Mouse (Mus musculus) myocyte (in vitro differentiated cells): ENCODE measurements at regions not wholly inside any gene's neighbourhood (a gene's known extent, or its start where the extent isn't known, plus 50 kb on each side); places are given as distances from the start of the nearest gene placed in this dataset.

Experiments used
- H3K27me3 ChIP-seq: one replicate; pipeline ENCODE4 v1.6.1; 2011; ENCODE audit not compliant: control insufficient read depth, insufficient read depth, insufficient read length
- H3K36me3 ChIP-seq: one replicate; pipeline ENCODE4 v1.6.1; 2011; ENCODE audit not compliant: control insufficient read depth, insufficient read depth
- H3K4me2 ChIP-seq: one replicate; pipeline ENCODE4 v1.6.1; 2011; ENCODE audit warnings: low read depth, control low read depth
- H3K4me3 ChIP-seq: one replicate; pipeline ENCODE4 v1.5.1; 2011; ENCODE audit warnings: mild to moderate bottlenecking, control low read depth, moderate library complexity
- H3K79me2 ChIP-seq: one replicate; pipeline ENCODE4 v1.6.1; 2011; ENCODE audit not compliant: control insufficient read depth, insufficient read depth
- H3ac ChIP-seq: one replicate; pipeline ENCODE4 v1.6.1; 2011; ENCODE audit not compliant: control insufficient read depth, insufficient read length
- CEBPB ChIP-seq: IDR thresholded peaks from 2 replicates; pipeline ENCODE4 v1.6.1; 2011; ENCODE audit warnings: mild to moderate bottlenecking, moderate library complexity; ENCODE audit not compliant: poor library complexity, insufficient read depth, severe bottlenecking
- E2F4 ChIP-seq: IDR thresholded peaks from one replicate; pipeline ENCODE4 v1.6.1; 2011; ENCODE audit warnings: mild to moderate bottlenecking, control low read depth, moderate library complexity; ENCODE audit not compliant: insufficient read depth
- MAX ChIP-seq: IDR thresholded peaks from one replicate; pipeline ENCODE4 v1.6.1; 2011; ENCODE audit warnings: low read depth, mild to moderate bottlenecking, control low read depth
- MYOD1 ChIP-seq, 3 experiments: IDR thresholded peaks; one replicate each; pipeline ENCODE4 v1.6.1; 2011; ENCODE audit warnings: control low read depth in 2 of 3, low read depth in 2 of 3, mild to moderate bottlenecking in 2 of 3, moderate library complexity in 1 of 3; ENCODE audit not compliant: insufficient read length in 2 of 3, control insufficient read depth in 1 of 3
- MYOG ChIP-seq, 3 experiments: IDR thresholded peaks; one replicate each; pipeline ENCODE4 v1.6.1; 2011; ENCODE audit warnings: control low read depth in 2 of 3, low read depth in 2 of 3, mild to moderate bottlenecking in 2 of 3; ENCODE audit not compliant: insufficient read length in 2 of 3, control insufficient read depth in 1 of 3, insufficient read depth in 1 of 3
- POLR2A ChIP-seq: IDR thresholded peaks from one replicate; pipeline ENCODE4 v1.6.1; 2011; ENCODE audit warnings: low read depth, mild to moderate bottlenecking, control low read depth, moderate library complexity; ENCODE audit not compliant: insufficient read length
- POLR2AphosphoS2 ChIP-seq: IDR thresholded peaks from one replicate; pipeline ENCODE4 v1.6.1; 2011; ENCODE audit warnings: low read depth, control low read depth; ENCODE audit not compliant: insufficient read length
- REST ChIP-seq: IDR thresholded peaks from one replicate; pipeline ENCODE4 v1.6.1; 2011; ENCODE audit warnings: mild to moderate bottlenecking, control low read depth, moderate library complexity; ENCODE audit not compliant: insufficient read depth, insufficient read length
- SRF ChIP-seq: IDR thresholded peaks from one replicate; pipeline ENCODE4 v1.6.1; 2011; ENCODE audit warnings: low read depth; ENCODE audit not compliant: control insufficient read depth, insufficient read length
- TCF12 ChIP-seq: IDR thresholded peaks from one replicate; pipeline ENCODE4 v1.6.1; 2011; ENCODE audit warnings: mild to moderate bottlenecking, control low read depth; ENCODE audit not compliant: poor library complexity, insufficient read depth, severe bottlenecking
- TCF3 ChIP-seq: IDR thresholded peaks from one replicate; pipeline ENCODE4 v1.6.1; 2011; ENCODE audit warnings: low read depth, control low read depth; ENCODE audit not compliant: insufficient read length
- USF1 ChIP-seq: IDR thresholded peaks from one replicate; pipeline ENCODE4 v1.6.1; 2011; ENCODE audit warnings: low read depth, mild to moderate bottlenecking, control low read depth, moderate library complexity

DNA sequence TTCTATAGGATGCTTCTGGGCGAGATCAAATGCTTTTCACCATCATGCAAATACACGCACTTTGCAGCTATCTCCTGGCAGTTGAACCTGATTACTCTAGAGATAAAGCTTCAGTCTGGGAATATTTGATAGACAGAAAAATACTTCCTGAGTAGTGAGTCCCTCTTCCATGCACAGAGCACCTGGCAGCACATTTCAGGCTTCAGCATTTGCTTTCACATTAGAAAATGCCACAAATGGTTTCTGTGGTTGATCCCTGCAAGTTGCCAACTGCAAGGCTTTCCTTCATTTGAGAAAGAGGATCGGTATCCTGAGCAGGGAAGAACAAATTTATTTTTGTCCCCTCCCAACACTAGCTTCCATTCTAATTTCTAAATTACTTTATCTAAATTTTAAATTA lies 155.5 kb upstream of the Negr1 start:
- TF ChIP-seq TCF12 (no peak), SRF (no peak), USF1 (no peak), MYOG (IDR thresholded peaks at IDR 0.05; ENCODE audit: control insufficient read depth in 1 of 3, insufficient read depth in 1 of 3, insufficient read length in 2 of 3, low read depth in 2 of 3) (no peak), MYOD1 (IDR thresholded peaks at IDR 0.05; ENCODE audit: control insufficient read depth in 1 of 3, insufficient read length in 2 of 3, low read depth in 2 of 3) (peak in 2 of 3 experiments; percentile 66 to 70)
- Histone ChIP-seq H3ac (no peak overlapping the region), H3K27me3 (no peaks in the 10 kb centered on the region), H3K79me2 (no peaks in the 10 kb centered on the region), H3K4me3 (no peak overlapping the region), H3K4me2 (peak overlapping the region; percentile 30), H3K36me3 (no peaks in the 10 kb centered on the region)

DNA sequence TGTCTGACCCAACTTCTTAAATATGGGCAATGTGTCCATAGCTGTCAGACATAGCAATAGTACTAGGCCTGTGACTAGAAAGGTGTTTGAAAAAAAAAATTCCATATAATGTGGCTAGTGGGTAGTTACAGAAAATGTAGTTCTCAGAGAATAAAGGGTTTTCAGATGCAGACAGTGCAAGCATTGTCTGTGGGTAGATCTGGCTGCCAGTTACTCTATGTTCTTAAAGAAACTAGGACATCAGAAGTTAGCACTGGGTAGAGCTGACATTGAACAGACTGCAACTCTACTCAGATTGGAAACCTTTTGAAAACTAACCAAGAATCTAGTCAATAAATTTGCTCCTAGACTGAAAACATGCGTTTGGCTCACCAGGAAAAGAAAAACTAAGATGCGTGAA lies 154.5 kb upstream of the Negr1 start:
- TF ChIP-seq REST (no peak), MAX (no peak), SRF (no peak), E2F4 (no peak)
- H3K36me3 ChIP-seq = no peaks in the 10 kb centered on the region
- H3K79me2 ChIP-seq = no peaks in the 10 kb centered on the region
- H3K4me3 ChIP-seq = no peak overlapping the region
- no peak overlapping the region for H3ac ChIP-seq
- no peaks in the 10 kb centered on the region for H3K27me3 ChIP-seq
- H3K4me2 ChIP-seq = no peak overlapping the region

DNA sequence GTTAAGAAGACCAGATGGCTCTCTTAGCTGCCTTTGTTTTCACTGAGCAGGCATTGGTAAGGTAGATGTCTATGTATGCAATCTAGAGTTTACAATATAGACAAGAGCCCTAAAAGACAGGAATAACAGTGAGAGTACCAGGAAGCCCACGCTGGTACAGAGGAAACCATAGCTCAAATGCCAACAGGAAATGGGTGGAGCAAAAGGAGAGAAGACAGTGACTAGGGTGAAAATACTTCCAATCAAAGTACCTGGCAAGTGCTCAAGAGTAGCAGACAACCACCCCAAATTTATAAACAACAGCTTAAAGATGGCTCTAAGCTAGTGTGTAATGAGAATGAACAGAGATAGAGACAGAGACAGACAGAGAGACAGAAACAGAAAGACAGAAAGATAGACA lies 151.5 kb upstream of the Negr1 start:
- H3ac ChIP-seq = no peak overlapping the region
- TF ChIP-seq POLR2A (no peak), SRF (no peak)

DNA sequence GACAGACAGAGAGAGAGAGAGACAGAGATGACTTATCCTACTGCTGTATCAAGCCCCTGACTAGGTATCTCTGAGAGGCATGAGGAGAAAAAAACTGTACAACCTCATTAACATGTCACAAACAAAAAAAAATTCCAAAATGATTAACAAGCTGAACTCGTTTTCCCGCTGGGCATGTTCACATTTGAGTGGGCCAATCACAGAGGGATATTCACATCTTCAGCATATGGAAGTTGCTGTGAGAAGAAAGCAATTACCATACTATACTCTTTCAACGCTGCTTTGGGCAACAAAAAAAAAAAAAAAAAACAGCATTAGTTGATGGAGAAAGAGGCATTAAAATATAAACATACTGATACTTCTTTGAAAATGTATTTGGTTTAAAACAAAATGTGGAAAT lies 148.8 kb upstream of the Negr1 start:
- H3K36me3 ChIP-seq = no peaks in the 10 kb centered on the region
- no peak overlapping the region for H3K4me2 ChIP-seq
- H3K4me3 ChIP-seq = no peak overlapping the region
- H3K27me3 ChIP-seq = no peaks in the 10 kb centered on the region
- TF ChIP-seq MAX = no peak
- TF ChIP-seq POLR2AphosphoS2 = no peak
- TF ChIP-seq TCF12 = no peak
- TF ChIP-seq MYOD1 (IDR thresholded peaks at IDR 0.05; ENCODE audit: control insufficient read depth in 1 of 3, insufficient read length in 2 of 3, low read depth in 2 of 3) = no peak
- TF ChIP-seq REST = no peak
- no peak for TF ChIP-seq MYOG (IDR thresholded peaks at IDR 0.05; ENCODE audit: control insufficient read depth in 1 of 3, insufficient read depth in 1 of 3, insufficient read length in 2 of 3, low read depth in 2 of 3)
- TF ChIP-seq TCF3 = no peak
- no peak for TF ChIP-seq E2F4
- TF ChIP-seq POLR2A = no peak
- no peak for TF ChIP-seq SRF
- no peak for TF ChIP-seq CEBPB
- TF ChIP-seq USF1 = no peak
- no peaks in the 10 kb centered on the region for H3K79me2 ChIP-seq
- H3ac ChIP-seq = no peak overlapping the region

More for the DNA sequence above, 151.5 kb upstream of the Negr1 start:
- H3K36me3 ChIP-seq = no peaks in the 10 kb centered on the region
- H3K4me2 ChIP-seq = no peak overlapping the region
- H3K27me3 ChIP-seq = no peaks in the 10 kb centered on the region
- H3K79me2 ChIP-seq = no peaks in the 10 kb centered on the region
- H3K4me3 ChIP-seq = no peak overlapping the region

DNA sequence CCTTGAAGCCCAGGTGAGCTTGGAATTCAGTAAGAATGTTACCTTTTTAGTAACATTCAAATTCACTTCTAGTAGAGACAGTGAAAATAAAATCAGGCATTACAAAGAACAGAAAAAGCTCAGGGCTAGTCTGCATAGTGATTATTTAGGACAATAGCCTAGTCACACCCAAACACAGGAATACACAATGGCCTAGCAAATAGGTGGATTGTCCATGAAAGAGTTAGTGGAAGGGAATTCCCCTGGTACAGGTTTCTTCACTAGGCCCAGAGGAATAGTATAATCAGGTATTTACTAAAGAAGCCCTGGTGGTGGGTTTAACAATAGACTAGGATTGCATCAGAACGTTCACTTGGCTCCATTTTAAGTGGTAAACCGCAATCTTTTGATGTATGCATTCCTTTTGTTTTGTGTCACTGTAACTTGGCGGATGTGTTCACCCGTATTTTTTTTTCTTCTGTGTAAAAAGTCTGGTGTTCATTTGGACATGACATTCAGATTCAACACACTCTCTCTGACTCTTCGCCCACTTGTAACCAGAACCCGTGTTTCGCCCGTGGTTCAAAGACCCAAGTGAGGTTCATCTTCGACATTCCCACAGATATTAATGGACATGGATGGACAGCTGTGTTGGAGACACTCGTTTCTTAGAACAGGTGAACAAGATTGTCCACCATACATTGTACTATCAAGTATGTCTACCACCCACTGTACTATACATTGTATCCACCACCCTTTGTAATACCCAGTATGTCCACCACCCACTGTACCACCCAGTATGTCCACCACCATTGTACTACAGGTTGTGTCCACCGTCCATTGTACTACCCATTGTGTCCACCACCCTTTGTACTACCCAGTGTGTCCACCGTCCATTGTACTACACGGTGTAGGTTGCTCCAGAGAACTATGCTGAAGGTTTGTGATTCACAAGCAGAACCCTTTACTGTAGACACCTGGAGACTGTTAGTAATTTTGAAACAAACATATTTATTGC lies 146.9 kb upstream of the Negr1 start:
- TF ChIP-seq SRF = no peak
- no peak for TF ChIP-seq TCF3
- no peak for TF ChIP-seq POLR2A
- no peak for TF ChIP-seq POLR2AphosphoS2
- no peak for TF ChIP-seq MYOG (IDR thresholded peaks at IDR 0.05; ENCODE audit: control insufficient read depth in 1 of 3, insufficient read depth in 1 of 3, insufficient read length in 2 of 3, low read depth in 2 of 3)
- TF ChIP-seq CEBPB = peak; percentile 83
- peak in 2 of 3 experiments; percentile 57 to 76 for TF ChIP-seq MYOD1 (IDR thresholded peaks at IDR 0.05; ENCODE audit: control insufficient read depth in 1 of 3, insufficient read length in 2 of 3, low read depth in 2 of 3)
- no peak overlapping the region for H3ac ChIP-seq
- no peak overlapping the region for H3K4me3 ChIP-seq
- no peaks in the 10 kb centered on the region for H3K36me3 ChIP-seq
- H3K79me2 ChIP-seq = no peaks in the 10 kb centered on the region
- H3K27me3 ChIP-seq = no peaks in the 10 kb centered on the region
- H3K4me2 ChIP-seq = peak overlapping the region; percentile 45
